Mouse (Mus musculus) frontal cortex, postnatal 14 days (tissue): ENCODE measurements around the gene 2200002D01Rik.

Experiments
- DNase-seq, 2 experiments: peaks; one replicate each; pipeline ENCODE4 v3.0.0; 2022; ENCODE audit warnings: low spot score in 2 of 2

2200002D01Rik gene

DNA sequence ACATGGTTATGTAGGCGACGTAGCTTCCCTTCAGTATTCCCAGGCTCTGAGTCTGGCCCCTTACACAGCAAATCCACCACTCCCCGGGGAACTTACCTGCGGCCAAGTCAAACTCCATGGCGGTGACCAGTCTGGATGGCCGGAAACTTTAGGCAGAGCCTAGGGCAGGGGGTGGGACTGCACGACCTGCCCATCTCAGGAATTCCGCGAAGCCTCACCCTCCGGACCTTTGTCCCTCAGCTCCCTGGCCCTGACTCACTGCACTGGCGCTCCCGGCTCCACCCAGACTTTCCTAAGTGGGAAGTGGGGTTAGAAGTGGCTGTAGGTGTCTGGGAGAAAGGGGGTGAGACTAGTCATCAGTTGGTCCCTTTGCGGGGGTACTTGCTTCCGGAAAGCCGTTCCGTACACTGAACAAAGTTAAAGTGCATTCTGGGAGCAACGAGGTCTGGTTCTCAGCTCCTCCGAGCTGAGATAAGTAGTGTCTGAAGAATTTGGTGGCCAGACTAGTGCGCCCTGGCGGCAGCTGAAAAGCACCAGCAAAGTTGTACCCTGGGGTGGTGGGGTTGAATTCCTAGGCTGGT is at the start of gene 2200002D01Rik:
Gene 2200002D01Rik, minus strand, starts transcription at position 206 of the 581 bp plus-strand sequence.
- no peak for DNase-seq

DNA sequence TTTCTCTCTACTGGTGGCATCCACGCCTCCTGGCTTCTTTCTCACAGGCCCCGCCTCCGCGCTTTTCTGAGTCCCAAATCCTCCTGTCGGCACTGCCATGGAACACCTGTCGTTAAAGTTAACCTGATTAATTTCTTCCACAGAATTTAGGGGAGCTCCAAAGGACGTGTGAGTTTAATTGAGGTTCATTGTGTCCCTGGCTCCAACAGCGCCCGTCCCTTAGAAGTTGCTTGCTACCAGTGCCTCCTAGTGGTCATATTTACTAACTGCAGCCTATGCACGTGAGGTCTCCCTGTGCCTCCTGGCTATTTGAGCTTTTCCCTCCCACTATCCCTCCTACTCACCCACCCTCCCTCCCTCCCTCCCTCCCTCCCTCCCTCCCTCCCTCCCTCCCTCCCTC is 48.7 kb upstream of the 2200002D01Rik start:
- DNase-seq = no peak

DNA sequence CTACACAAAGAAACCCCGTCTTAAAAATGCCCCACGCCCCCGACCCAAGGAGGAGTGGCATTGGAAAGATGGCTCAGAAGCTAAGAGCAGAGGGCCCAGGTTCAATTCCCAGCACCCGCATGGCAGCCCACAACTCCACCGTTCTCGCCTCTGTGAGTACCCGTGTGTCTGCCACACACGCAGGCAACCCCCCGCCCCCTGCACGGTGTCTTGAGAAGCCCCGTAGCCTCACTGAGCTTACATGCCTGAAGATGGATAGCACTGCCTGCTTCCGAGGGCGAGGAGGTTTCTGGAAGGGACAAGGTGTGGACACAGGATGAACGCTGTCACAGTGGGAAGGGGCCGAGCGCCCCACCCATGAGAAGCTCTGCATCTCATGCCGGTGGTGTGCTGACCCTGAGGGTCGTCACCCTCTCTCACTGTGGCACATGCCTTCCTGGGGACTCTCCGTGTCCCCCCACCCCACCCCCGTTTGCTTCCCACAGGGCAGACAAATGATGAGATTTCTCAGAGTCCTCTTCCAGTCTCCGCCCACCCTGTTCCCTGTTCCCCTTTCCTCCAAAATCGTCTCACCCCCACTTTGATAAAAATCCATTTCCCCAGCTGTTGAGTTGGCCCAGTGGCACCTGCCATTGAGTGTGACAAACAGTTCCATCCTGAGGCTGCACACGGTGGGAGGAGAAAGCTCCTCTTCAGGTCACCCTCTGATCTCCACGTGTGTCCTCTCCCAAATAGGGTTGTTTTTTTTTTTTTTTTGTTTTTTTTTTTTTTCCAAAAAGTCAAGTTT is 47.8 kb upstream of the 2200002D01Rik start:
- DNase-seq = no peak

DNA sequence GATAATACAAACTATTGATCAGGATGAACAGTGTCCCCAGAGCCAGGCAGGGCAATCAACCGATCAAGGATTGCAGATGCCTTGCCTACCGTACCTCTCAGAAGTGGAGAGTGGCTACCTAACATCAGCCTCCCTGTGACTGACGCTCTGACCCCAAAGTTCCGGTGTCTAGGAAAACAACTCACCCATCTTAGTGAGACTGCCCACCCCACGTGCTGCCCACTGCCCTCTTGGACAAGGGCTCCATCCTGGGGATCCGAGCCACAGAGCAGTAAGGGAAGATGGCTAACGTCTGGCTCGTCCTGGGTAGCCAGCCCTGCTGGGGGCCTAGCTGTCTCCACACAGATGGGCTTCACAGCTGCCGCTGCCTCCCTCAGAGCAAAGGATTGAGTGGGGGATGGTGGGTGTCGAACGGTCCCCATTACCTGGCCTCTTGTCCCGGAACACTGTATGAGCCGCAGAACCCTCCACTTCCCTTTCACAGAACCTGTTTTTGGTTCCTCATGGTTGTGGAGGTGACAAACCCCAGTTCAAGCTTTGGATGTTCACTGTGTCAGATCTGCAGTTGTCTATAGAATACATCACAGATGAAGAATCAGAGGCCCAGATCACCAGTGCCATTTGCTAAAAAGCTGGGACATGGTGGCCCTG is 46.0 kb upstream of the 2200002D01Rik start:
- DNase-seq = no peak

DNA sequence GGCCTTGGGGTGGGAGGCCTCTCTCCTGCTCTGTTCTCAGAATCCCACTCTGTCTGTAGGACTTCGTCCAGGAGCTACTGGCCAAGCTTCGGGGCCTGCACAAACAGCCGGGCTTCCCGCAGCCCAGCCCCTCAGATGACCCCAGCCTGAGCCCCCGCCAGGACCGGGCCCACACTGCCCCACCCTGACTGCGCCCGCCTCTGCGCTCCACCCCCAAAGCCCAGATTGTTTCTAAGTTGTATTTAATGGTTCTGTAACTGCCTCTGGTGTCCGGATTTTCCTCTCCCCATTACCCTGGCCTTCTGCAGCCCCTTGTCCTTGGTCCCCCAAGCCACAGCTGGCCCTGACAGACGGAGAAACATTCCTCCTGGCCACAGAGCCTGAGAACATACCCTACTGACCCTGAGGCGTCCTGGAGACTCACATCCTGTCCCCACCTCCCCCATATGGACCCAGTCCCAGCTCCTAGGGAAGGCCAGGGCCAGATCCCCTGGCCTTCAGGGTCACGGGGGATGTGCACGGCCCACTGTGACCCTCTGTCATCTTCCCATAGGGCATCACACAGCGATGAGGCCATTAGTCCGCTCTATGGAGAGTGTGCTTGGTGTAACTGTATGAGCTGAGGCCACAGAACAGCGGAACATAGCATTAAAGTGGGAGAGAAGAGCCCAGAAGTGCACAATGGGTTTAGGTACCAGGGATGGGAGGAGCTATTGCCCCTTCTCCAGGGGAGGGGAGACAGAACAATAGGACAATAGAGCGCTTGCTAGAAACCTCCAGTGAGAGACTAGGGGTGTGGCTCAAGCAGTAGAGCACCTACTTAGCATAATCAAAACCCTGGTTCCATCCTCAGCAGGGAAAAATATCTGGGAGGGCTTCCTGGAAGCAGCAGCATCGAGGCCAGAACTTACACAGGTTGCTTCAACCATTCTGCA is 45.1 kb upstream of the 2200002D01Rik start:
- no peak for DNase-seq

DNA sequence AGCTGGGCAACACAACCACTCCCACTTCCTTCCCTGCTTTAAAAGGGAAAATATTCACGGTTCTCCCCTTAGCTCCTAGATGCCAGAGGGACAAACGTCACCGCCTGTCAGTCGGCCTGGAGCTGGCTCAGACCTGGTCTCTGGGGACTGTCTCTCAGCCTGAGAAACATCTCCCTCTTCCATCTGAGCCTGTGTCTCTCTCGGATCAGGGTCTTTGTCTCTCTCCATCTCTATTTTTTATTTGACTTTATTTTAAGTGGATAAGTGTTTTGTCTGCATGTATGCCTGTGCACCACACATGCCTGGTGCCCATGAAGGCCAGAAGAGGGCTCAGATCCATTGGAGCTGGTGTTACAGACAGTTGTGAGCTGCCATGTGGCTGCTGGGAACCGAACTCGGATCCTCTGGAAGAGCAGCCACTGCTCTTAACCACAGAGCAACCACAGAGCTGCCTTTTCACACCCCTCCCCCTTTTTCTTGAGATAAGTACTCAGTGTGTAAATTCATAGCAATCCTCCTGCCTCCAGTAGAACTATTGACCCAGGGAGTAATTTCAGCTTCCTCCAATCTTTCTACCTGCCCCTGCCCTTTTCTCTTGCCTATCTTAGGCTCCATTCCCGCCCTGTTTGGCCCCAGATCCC is 44.3 kb upstream of the 2200002D01Rik start:
- DNase-seq = no peak

DNA sequence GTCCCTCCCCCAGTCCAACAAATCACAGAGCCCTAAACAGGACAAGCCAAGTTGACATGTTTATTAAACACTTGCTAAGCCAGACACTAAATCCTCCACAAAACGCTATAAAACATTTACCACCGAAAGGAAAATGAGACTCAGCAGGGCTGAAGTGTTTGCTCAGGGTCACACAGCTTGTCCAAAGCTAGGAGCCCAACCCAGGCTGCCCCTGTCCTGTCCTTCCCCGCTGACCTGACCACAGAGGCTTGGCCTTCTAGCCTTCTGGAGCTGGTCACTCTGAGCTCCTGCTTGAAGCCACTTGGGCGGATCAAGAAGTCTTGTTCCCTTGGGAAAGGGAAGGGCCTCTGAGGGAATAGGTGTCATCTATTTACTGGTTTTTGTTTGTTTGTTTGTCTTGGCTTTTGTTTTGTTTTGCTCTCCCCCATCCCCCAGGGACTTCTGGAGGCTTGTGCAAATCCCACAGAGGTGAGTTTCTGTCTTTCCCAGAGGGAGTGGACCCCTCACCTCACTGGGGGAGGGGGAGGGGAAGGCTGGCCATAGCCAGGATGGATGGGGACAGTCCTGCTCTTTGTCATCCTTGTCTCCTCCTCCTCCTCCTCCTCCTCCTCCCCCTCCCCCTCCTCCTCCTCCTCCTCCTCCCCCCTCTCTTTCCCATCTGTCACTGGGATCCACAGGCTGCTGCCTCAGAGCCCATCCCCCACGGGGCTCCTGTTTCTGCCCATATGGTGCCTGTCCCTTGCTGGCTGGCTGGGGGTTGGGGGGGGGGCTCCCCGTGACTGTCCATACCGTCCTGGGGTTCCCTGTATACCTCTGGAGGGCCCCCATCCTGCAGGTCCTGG is 43.6 kb upstream of the 2200002D01Rik start:
- DNase-seq = no peak

DNA sequence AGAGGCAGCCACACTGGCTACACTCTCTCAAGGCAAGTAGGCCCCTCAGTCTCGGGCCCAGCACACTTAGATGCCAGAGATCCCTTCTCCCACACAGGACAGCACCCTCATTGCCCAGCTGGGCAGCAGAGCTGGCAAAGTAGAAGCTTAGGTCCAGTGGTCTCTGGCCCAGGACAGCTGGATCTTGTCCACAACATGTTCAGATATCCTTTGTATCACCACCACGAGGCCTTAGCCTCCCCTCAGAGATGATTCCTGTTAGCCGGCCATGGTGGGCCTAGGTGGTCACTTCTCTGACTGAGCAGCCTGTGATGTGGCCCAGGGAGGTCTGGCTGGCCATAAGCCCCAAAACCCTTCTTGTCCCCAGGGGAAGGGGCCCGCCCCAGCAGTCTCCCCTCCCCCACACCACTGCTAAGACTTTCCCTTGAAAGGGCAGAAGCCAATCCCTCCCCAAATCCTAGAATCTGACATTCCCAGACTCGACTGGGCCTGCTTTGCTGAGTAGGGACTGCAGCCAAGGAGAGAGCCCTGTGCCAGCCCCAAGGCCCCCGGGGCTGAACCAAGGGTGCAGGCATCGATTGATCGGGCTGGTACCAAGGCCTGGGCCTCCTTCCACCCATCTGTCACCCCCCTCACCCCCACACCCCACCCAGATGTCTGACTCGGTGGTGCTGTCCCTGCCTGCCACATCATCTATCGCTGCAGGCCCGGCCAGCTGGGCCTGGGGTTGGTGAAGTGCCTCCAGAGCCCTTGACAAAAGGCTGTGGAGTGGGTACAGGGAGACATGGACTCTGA is 42.6 kb upstream of the 2200002D01Rik start:
- no peak for DNase-seq

DNA sequence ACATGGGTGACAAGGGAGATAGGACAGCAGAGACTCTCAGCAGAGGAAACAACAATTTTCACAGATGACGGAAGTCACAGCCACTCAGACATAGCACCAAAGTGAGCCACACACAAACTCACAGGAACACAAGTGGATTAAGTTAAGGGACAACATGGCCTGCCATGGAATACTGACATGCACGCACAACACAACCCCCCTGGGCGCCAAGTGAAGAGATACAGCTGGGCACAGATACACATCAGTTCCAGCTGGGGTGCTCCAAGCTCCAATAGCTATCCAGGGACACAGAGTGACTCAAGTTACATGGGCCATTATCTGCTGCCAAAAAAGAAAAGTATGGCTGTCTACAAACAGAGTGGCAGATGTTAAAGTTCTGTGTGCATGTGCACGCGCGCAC is 41.6 kb upstream of the 2200002D01Rik start:
- no peak for DNase-seq

DNA sequence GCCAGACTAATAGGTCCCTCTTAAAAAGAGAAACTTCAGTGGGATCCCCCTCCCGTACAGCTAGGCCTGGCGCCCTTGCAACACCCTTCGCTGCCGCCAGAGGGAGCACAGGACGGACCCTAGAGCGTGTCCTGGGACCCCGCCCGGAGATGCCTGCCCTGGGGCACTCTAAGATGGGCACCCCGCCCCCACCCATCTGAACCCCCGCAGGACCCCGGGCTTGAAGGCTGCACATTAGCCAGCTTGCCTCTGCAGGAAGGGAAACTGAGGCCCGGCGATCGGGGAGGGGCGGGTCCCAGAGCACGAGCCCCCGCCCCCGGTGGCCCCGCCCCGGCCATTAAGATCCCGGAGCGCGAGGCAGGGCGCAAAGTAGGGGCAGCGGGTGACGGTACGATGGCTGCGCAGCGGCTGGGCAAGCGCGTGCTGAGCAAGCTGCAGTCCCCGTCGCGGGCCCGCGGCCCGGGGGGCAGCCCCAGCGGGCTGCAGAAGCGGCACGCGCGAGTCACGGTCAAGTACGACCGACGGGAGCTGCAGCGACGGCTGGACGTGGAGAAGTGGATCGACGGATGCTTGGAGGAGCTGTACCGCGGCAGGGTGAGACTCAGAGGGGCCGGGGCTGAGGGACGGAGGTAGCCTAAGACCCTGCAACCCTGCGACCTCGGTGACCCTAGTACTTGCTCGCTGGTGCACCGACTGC is 40.8 kb upstream of the 2200002D01Rik start, which contains the start of gene Ppp1r14a:
Gene Ppp1r14a, plus strand, starts transcription at position 367 of the 697 bp plus-strand sequence.
- no peak for DNase-seq

DNA sequence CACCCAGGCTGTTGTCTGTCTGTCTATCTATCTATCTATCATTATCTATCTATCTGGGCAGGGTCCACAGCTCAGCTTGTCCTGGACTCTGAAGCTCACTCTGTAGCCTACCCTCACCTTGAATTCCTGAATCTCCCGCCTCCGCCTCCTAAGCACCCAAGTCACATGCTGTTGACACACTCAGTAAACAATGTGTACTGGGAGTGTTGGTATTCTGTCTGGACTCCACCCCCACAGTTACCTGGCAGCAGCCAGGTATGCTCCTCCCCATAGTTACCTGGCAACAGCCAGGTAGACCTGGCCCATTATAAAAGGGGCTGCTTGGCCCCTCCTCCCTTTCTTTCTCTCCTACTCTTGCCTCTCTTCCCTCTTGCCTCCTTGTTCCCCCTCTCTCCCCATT is 39.8 kb upstream of the 2200002D01Rik start:
- DNase-seq = no peak

DNA sequence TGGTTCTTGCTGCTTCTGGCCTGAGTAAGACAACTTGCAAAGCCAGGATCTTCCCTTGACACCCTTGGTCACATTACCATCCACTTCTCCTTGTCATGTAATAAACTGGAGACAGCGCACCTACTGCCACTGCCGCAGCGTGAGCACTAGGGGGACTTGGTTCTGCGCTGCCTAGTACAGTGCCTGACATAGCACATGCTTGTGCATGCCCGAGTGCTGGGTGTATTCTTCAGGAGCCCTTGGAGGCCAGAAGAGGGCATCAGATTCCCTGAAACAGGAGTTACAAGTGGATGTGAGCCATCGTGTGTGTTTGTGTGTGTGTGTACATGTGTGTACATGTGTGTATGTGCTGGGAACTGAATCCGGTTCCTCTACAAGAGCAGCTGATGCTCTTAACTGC is 39.2 kb upstream of the 2200002D01Rik start:
- DNase-seq = no peak

DNA sequence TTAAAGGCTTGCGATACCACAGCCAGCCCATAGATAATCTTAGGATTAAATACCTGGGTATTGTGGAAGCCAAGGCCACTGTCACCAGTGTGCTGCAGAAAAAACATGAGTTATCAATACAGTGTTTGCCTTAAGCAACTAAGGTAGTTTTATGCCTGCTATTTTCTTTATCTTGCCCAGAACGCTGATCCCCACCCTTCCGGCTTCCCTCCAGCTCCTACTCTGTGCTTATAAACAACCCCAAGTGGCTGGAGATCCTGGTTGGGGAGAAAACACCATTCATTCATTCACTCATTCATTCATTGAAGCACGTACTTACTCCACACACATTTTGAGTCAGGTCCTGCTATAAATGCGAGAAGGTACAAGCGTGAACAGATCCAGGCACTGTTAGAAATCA is 36.3 kb upstream of the 2200002D01Rik start:
- no peak for DNase-seq

DNA sequence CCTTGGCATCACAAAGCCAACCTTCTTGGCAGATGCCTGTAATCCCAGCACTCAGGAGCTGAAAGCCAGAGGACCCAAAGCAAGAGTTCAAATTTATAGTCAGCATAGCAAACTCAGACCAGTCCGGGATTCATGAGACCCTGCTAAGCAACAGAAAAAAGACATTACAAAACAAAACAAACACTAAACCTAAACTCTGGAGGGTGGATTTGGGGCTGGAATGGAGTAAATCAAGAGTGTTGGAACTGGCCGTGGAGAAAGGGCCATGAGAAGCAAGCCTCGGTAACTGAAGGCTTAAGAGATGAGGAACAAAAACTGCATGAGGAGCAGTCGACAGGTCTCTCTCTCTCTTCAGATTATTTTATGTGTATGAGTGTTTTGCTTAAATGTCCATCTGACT is 35.6 kb upstream of the 2200002D01Rik start:
- DNase-seq = no peak

DNA sequence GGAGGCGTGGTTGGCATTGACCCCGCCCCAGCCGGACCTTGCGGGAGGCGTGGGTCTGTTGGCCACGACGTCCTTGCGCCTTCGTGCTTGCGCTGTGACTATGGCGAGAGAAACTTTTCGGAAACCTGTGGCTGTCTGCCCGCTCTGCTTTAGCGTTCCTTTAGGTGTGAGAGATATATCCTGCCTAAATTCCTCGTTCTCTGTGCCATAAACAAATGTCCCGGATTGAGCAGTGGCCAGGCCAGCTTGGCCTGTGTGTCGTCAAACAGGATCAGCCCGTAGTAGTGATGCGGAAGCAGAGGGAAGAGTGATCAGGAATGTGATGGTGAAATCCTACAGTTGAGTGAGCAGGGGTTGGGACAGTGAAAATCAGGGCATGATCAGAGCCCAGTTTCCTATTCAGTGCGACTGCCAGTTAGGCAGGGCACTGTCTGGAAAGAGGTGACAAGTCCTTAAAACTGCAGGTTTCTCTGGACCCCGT is 33.8 kb upstream of the 2200002D01Rik start:
- DNase-seq = no peak

DNA sequence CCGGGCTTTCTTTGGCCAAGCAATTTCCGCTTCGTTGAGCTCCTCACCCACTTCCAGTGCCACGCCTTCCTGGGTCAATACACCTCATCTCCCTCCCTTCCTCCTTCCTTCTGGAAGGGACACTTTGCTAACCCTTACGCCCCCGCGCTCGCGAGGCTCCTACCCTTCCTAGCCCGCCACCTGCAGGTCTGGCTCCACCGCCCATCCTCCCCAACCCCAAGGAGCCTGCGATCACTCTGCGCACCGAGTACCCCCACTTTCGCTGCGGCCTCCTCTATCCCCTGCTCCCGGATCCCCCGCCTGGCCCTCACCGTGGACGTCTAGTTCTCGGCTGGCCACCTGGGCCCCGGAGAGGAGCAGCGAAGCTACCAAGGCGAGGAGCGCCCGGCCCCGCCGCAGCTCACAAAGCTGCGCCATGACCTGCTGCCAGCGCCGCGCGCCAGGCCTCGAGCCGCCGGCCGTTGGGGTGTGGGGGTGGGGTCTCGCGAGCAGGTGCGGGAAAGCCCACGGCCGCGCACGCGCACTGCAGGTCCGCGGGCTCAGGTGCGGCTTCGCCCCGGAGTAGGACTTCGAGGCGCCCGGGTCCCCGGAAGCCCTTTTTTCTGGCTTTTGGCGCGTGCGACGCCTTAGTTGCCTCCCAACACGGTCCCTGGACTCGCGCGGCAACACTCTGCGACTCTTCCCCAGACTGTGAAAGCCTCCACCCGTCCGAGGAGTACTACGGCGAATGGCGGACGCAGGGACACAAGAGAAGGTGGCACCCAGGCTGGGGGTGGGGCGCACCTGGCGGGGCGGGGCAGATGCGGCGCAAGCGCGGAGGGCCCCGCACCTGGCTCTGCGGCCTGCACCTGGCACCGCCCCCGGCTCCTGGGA is 33.2 kb upstream of the 2200002D01Rik start, which contains the start of gene Spint2:
Gene Spint2, minus strand, starts transcription at position 712 of the 873 bp plus-strand sequence.
- no peak for DNase-seq

DNA sequence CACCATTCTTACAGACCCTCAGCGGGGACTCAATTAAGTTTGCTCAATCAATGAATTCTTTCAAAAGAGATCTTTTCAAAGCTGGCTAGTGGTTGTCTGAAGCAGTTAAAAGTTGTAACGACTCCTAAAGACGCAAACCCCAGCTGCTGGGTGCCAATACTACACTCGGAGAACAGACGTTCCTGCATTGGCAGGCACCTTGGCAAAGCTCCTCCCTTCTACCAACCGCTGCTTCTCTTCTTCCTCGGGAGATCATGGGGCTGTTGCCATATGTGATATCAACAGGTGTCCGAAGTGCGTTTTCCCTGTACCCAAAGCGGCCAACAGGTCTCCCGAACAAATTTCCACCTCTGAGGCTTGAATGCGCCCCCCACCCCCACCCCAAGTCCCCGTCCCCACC is 32.5 kb upstream of the 2200002D01Rik start:
- DNase-seq = no peak

DNA sequence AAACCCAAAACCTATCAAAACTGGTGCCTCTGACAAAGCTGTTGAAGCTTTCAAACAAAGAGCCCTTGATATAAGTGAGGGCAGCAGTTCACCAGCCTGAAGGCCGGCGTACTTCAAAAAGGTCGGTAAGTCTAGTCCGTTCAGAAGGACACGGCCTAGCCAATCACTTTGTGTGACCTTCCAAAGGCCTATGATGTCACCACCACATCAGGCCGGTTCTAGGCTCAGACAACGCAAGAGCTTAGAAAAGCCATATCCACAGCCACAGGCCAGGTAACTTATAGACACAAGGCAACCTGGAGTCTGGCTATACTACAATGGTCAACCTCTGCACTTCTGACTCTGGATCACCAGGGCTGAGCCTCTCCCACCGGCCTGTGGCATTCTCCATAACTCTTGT is 31.7 kb upstream of the 2200002D01Rik start:
- DNase-seq = no peak
